Mouse (Mus musculus) natural killer cell, adult 2 months (primary cell): ENCODE results near the gene Dph7.
A peak's percentile ranks its signal among the peaks of the same experiment; 100 is the strongest.

Experiments used
- DNase-seq, 2 experiments: peaks; one replicate each; pipeline ENCODE4 v3.0.0; 2022; ENCODE audit warnings: low spot score in 2 of 2

Gene Dph7

GRCm38 (mm10) chr2:24962304-24963000 is at the start of gene Dph7:
Dph7 (plus strand) TSS chr2:24962400.
- DNase-seq = peak; percentile 79 to 86

GRCm38 (mm10) chr2:24912589-24912988 is 49.6 kb upstream of the Dph7 start:
- DNase-seq = no peak

DNA sequence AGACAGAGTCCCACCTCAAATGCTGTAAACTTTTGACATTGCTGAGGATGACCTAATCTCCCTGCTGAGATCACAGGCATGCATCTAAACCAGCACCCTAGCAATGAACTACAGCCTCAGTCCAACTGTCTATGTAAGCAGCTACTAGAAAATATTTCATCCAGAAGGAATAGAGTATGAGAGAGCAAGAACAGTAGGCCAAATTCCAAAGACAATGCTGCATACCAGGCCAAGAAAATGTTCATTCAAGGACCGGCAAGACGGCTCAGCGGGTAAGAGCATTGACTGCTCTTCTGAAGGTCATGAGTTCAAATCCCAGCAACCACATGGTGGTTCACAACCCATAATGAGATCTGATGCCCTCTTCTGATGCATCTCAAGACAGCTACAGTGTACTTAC is 47.4 kb upstream of the Dph7 start:
- DNase-seq = no peak

GRCm38 (mm10) chr2:24918930-24919838 is 43.0 kb upstream of the Dph7 start, which contains the start of gene Ehmt1:
Ehmt1 (minus strand) TSS chr2:24919614.
- peak; percentile 91 to 94 for DNase-seq

GRCm38 (mm10) chr2:24919839-24920175 is 42.4 kb upstream of the Dph7 start:
- DNase-seq = no peak

DNA sequence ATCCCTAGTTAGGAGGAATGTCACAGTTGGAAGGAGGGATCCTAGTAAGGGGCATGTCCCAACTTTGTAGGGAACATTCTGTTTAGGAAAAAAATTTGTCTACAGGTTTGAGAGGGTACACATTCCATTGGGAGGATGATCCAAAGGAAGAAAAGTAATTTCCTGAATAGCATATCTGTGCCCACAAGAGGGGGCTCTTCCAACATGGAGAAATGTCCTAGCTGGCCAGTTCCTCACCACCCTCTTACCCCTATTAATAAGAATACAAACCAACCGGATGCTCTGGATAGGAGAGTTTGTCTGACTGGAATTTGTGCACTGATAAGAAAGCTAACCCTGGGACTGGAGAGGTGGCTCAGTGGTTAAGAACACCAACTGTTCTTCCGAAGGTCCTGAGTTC is 38.6 kb upstream of the Dph7 start:
- DNase-seq = no peak

DNA sequence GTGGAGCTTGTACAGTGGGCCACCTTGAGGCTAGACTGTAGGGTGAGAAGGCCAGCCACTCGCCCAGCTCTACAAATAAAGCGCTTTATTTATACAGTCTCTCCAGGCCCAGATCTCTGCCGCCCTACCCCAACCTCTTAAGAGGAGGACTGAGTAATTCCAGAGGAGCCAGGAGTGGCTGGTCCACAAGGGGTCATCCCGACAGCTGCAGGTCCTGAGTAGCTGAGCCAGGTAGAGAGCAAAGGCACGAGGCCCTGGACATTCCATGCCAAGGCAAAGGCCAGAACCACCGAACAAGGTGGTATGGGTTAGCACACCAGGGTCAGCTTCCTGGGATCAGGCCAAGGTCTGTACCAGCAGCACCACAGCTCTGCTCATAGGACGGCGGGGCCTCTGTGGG is 36.9 kb upstream of the Dph7 start:
- no peak for DNase-seq

DNA sequence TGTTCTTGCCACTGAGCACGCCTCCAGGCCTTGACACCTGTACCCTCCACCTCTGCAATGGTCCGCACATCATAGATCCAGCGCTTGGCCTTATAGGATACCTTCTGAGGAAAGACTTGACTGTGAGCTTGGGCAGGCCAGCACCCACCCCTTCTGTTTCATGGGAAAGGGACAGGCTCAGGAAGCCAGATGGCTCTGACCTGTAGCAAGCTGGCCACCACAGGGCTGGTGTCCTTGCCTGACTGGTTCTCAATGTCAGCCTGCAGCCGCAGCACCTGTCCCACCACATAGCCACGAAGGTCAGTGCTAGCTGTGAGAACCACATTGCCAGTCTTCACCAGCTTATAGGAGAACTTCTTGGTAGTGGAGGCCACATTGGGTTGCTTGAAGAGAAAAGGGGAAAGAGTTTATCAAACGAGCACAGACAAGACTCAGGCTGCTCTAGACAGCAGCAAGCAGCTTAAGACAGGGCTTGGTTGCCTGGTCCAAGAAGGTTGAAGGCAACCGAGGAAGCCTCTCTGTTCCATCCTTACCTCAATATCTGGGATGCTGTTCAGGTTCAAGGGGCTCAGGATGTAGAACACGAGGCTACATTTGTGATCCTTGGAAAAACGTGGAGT is 35.7 kb upstream of the Dph7 start:
- no peak for DNase-seq

- DNase-seq = no peak
Measured at GRCm38 (mm10) chr2:24926965-24927358, 35.2 kb upstream of the Dph7 start.

DNA sequence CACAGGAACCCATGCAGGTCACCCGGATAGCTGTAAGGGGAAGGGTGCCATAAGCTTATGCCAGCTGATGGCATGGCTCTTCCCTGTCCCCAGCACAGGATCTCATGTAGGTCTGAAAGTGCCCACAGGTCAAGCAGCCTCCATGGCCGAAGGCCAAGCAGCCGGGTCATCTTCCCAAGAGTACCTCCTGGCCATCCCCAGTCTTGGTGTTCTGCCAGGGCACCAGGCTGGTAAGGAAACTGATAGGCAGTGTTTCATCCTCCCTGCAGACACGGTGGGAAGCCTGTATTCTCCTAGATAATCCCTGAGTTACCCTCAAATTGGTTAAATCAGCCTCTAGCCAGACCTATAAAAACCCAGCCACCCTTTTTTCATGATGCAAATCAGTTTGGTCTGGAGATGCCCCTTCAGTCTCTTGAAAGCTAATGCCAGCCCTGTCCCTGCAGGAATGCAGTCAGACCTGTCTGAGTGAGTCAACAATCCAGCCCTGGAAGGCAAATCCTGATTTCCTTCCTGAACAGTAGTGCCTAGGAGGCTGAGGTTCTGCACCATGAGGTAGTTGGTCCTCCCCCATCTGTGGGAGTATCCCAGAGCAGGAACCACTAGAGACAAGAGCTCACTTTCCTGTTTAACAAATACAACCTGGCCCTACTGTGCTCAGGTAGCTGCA is 34.3 kb upstream of the Dph7 start:
- no peak for DNase-seq

DNA sequence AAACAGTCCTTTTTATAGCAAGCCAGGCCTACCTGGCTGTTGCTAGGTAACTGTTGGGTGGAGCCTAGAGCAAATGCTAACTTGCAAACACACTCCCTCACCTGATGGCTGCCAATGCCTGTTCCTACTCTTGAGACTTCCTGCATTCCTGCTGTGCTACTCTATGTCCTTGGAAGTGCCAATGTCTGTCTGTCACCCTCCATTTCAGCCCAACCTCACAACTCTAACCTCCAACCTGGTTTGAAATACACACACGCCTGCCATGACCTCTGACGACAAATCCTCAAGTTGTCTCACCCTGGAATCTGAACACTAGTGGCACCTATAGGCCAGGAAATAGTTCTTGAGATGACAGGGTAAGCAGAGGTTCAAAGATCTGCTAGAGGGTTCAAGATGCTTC is 33.1 kb upstream of the Dph7 start:
- no peak for DNase-seq

DNA sequence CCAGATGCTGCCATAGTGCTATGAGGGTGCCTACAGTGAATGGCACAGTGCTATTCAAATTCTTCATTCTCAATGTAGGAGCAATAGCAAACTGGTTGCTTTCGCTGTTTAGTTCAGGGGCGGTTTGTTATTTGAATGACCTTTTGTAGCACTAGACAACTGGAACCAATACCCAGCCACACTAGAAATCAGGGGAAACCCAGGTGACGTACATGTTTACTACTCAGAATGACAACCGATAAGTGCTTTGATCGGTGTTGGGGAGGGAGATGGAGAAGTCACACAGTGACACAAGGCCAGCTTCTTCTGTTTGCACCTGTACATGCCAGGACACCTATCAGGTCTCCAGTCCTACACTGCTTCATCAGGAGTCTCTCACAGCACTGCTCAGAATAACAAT is 32.6 kb upstream of the Dph7 start:
- DNase-seq = no peak

DNA sequence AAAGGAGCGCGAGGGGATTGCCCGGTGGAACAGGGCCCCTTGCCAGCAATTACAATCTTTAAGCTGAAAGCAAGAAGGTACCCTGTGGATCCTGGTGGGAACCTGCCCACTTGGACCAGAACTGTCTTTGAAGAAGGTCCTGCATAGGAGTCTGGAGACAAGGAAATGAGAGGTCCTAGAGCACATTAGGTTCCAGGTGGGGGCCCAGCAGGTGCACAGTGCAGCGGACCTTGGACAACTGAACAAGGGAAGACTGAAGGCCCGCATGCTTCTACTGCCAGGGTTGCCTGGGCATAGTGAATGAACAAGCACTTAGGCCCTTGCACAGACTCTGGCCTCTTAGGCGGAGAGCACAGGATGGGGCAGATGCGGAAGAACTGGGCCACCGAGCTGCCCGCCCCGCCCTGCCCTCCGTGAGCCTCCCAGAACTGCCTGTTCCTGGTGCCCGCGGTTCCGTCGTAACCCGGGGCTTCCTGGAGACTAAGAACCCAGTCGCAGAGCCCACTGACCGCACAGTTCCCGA is 27.7 kb upstream of the Dph7 start:
- no peak for DNase-seq

- DNase-seq = peak; percentile 94 to 96
Measured at GRCm38 (mm10) chr2:24935057-24935796, 27.0 kb upstream of the Dph7 start, which contains the start of gene Arrdc1. Arrdc1 (minus strand) TSS chr2:24935252.

DNA sequence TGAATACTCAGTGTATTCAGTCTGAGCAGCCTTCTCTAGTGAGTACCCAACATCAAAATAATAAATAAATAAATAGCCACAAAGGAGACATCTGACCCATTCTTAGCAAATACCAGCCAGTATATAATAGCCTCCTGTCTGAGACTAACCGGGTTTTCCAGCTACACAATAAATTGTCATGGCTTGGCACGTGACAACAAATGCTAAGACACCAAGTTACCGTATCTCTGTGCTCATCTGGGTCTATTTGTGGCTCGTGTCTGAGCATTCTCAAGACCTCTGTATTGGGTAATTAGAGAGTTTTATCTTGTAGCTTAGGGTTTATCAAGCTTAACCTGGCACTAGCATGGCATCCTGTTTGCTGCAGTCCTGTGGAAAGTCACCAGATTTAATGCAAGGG is 20.1 kb upstream of the Dph7 start:
- no peak for DNase-seq

DNA sequence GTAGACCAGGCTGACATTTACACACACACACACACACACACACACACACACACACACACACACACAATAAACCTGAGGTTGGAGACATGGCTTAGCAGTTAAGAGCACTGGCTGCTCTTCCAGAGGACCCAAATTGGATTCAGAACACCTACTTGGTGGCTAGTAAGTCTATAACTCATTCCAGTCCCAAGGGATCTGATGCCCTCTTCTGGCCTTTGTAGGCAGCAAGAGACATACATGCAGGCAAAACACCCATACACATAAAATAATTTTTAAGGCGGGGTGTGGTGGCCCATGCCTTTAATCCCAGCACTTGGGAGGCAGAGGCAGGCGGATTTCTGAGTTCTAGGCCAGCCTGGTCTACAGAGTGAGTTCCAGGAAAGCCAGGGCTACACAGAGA is 17.9 kb upstream of the Dph7 start:
- DNase-seq = peak in 1 of 2 experiments; percentile 35

DNA sequence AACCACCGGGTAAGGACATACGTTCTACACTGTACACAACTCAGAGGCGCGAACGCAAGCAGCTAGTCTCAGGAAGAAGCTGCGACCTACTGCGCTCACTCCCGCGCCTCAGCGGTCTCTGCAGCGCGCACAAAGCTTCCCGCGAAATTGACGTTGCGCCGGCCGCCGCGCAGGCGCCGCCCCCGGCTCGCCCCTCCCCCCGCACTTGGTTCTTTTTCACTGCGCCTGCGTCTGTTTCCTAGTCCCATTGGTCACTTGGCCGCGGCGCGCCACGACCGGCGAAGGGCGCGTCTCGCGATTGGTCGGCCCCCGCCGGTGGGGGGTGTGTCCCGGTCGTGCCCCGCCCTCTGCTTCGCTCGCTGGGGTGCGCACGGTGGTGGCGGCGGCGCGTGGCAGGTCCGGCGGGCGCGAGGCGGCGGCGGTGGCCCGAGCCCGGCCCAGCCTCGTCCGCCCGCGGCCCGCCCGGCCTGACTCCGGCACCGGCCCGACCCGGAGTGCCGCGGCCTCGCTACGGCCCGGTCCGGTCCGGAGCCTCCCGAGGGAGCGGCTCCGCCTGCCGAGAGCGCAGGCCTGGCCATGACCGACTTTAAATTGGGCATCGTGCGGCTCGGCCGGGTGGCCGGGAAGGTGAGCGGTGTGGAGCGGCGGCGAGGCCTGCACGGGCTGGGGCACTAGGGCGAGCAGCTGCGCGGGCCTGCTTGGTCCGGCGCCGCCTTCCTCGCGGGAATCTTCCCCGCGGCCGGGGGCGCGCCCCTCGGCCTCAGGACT is 12.6 kb upstream of the Dph7 start, which contains the start of gene Zmynd19:
TSS of gene Zmynd19 (plus strand) at position 372 of the 768 bp plus-strand sequence.
- peak; percentile 95 to 97 for DNase-seq

- peak in 1 of 2 experiments; percentile 5 for DNase-seq
Measured at GRCm38 (mm10) chr2:24950189-24950535, 12.0 kb upstream of the Dph7 start.

DNA sequence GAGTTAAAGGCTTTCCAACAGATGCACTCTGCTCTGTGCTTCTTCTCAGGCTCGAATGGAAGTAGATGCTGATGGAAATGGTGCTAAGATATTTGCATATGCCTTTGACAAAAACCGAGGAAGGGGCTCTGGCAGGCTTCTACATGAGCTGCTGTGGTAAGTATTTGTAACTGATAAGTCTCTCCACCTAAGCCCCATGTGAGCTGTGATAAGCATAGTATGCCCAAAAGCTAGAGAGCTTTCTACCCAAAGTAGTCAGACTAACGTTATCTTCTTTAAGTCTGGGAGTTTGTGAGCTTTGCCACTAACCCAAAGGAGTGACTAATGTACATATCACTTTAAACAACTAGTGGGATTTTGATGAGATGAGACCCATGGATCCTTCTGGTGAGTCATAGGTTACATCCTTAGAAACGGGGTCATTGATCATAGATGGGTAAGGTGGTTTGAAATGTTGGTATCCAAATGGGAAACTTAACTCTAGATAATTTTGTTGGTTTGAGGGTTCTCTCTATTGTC is 9.6 kb upstream of the Dph7 start:
- no peak for DNase-seq

GRCm38 (mm10) chr2:24960910-24961309 is 1.3 kb upstream of the Dph7 start:
- no peak for DNase-seq
